Mouse (Mus musculus): ENCODE results near the gene Slc35b4. TPM values are rescaled to one million over a fixed set of nuclear protein-coding genes. Genes with fewer than 3 reads are reported as not detected.

Gene Slc35b4
- total RNA-seq (2014; fragmentation: Nextera tagmentation): 11.5 and 15.7 TPM in 2 replicates
- 10.3 and 17.4 TPM in 2 replicates for total RNA-seq (2017)

DNA sequence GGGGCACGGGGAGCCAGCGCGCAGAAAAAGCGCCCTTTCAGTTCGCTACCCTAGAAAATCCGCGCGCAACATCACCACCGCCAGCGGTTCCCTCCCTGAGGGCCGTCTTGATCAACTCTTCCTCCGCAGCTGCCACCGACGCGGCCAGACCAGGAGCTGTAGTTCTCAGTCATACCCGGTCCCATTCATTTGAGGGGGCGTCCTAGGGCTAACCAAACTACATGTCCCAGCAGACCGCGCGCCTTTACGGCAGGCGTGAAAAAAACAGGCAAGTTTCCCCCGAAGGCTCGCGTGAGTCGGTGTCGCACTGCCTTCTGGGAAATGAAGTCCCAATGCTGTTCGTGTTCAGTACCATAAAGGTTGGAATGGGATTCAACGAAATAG, at the start of gene Slc35b4:
Slc35b4 (minus strand) TSS at position 248 of the 384 bp plus-strand sequence.
- ATAC-seq (replicated peaks; ENCODE audit: low FRiP score, low TSS enrichment, poor library complexity, severe bottlenecking): peak; percentile 99

DNA sequence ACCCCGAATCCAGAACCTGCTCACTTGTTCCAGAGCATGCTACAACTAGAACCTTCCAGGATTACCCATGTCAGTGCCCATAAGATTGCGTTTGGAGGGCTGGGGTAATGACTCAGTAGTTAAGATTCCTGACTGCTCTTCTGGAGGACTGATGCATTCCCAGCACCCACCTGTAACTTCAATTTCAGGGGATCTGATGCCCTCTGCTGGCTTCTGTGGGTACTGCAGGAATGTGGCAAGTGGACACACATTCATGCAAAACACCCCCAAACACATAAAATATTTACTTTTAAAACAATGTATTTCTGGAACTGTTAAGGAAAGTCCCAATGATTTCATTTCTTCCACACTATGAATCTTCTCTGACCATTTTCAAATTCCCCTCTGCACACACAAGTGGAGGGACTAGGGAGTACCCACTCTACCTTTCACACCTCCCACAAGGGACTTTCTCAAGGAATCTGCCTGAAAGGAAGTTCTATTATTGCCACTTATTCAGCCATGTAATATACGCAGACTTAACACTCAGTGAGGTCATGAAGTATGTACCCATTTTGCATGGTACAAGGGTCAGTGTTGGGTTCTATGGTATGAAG, 48.2 kb upstream of the Slc35b4 start:
- ATAC-seq (replicated peaks; ENCODE audit: low FRiP score, low TSS enrichment, poor library complexity, severe bottlenecking): no peak

DNA sequence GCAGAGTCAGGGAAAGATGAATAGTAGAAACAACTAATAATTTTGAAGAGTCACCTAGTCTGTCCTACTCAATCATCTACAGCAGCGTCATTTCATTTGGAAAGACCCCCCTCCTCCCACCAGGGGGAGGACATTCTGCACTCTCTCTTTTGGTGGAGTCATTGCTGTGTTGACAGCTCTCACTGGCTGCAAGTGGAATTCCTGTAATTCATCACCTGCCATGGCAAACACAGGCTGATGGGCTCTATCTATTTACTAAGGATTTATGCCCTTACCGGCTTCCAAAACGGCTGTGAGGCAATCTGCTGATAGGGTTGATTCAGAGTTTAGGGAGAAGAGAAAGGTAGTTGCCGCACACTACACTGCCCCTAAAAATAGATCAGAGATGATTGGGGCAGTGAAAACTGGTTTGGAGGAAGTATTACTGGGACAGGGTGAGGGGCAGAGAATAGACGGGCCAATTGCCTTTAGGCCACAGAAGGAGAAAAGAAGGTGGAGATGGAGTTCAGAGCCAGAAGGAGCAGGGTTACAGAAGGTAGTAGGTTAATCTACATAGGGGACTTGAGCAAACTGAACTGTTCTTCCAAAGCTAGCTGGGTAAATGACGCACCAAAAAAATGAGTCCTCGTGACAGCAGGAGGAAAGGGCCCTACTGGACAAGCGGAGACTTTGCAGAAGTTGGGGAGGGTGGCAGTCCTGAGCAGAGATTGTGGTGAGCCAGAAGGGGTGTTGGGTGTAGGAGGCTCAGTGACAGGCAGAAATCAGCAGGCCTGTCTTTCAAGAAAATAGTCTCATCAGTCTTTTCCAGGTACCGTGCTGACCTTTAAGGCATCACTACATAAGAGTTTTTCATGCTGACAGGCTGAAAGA, 39.8 kb upstream of the Slc35b4 start:
- ATAC-seq (replicated peaks; ENCODE audit: low FRiP score, low TSS enrichment, poor library complexity, severe bottlenecking): no peak

DNA sequence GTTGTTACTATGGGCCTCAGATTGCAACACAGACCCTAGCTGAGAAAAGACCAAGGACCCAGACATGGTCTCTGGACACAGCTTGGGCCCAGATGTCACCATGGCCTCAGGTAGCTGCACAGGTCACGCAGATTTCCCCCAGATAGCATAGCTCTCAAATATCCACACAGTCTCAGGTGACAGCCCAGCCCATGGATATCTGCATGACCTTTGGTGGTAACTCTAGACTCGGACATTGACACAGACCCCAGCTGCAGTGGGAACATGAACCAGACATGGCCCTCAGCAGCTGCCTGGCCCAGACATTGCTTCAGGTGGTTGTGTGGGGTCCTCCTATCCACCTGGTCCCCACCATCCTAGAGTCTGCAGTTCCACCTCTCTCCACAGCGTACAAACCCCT, 28.8 kb upstream of the Slc35b4 start:
- no peak for ATAC-seq (replicated peaks; ENCODE audit: low FRiP score, low TSS enrichment, poor library complexity, severe bottlenecking)

GRCm38 (mm10) chr6:34204971-34205572, 28.2 kb upstream of the Slc35b4 start:
- ATAC-seq (replicated peaks; ENCODE audit: low FRiP score, low TSS enrichment, poor library complexity, severe bottlenecking): 0 out of 2 replicates have a peak, but pooled peaks have one; percentile 30

DNA sequence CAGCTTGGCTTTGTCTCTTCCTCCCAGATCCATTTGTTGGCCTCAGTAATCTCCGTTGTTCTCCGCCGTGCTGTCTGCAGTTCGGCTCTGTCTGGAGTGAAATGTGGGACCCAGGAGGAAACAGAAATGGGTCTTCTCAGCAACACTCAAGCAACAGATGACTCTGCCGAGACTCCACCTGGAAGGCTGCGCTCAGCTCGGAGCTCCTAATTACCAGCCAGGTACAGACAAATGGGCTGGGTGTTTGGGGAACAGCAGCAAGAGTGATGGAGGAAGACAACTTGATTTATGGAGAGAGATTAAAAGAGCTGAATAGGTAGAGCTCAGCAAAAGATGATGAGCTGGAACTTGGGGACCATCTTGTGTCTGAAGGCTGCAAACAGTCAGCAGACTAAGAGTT, 26.6 kb upstream of the Slc35b4 start:
- ATAC-seq (replicated peaks; ENCODE audit: low FRiP score, low TSS enrichment, poor library complexity, severe bottlenecking): no peak

DNA sequence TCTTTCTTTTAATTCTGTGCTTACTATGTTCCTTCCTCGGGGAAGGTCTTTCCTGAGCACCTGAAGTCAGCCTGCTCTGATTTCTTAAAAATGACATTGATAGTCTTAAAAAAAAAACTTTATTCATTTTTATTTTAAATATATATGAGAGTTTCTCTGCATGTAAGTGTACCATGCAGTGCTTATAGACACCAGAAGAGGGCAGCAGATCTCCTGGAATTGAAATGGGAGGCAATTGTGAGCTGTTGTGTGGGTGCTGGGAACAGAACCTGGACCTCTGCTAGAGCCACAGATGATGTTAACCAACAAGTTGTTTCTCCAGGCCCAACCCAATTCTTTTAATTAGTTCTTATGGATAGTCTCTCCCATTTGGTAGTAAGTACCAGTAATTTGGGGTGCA, 18.1 kb upstream of the Slc35b4 start:
- no peak for ATAC-seq (replicated peaks; ENCODE audit: low FRiP score, low TSS enrichment, poor library complexity, severe bottlenecking)

- peak; percentile 77 for ATAC-seq (replicated peaks; ENCODE audit: low FRiP score, low TSS enrichment, poor library complexity, severe bottlenecking)
Measured at GRCm38 (mm10) chr6:34193708-34194475, 17.0 kb upstream of the Slc35b4 start.

GRCm38 (mm10) chr6:34191401-34191800, 14.5 kb upstream of the Slc35b4 start:
- no peak for ATAC-seq (replicated peaks; ENCODE audit: low FRiP score, low TSS enrichment, poor library complexity, severe bottlenecking)

DNA sequence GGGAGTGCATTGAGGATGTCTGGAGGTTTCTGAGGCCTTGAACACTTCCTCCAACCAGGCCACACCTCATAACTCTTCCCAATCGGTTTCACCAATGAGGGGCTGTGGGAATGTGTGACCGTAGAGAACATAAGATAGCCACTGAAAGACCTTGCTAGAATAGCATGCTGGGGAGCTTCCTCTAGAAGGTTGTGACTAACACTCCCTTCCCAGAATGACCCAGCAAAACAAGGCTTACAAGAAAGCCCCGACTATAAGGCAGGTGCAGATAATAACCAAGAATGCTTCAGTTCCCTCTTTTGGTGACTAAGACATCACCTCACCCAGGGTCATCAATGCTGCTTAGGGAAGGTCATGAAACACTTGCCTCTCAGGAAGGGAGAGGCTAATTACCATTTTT, 12.6 kb upstream of the Slc35b4 start:
- ATAC-seq (replicated peaks; ENCODE audit: low FRiP score, low TSS enrichment, poor library complexity, severe bottlenecking): no peak

GRCm38 (mm10) chr6:34187986-34188599, 11.2 kb upstream of the Slc35b4 start:
- no peak for ATAC-seq (replicated peaks; ENCODE audit: low FRiP score, low TSS enrichment, poor library complexity, severe bottlenecking)

DNA sequence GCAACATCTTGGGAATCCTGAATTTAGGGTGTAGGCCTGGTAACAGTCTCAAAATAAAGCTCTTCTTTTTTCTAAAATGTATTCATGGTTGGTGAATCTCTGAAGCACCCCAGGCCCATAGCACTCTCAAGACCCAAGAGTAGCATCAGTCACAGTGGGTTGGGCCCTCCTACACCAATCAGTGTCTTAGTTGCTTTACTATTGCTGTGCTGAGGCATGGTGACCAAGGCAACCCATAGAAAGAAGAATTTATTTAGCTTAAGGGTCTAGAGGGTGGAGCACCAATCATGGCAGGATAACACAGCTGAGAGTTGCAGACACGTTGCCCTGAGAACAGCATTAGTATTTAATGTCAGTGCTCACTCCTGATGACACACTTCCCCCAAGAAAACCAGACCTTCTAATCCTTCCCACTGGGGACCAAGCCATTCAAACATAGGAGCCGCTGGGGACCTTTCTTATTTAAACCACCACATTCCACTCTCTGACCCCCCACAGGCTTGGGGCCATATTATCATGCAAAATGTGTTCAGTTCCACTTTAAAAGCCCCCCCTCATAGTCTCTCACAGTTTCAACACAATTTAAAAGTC, 10.5 kb upstream of the Slc35b4 start:
- ATAC-seq (replicated peaks; ENCODE audit: low FRiP score, low TSS enrichment, poor library complexity, severe bottlenecking): no peak

DNA sequence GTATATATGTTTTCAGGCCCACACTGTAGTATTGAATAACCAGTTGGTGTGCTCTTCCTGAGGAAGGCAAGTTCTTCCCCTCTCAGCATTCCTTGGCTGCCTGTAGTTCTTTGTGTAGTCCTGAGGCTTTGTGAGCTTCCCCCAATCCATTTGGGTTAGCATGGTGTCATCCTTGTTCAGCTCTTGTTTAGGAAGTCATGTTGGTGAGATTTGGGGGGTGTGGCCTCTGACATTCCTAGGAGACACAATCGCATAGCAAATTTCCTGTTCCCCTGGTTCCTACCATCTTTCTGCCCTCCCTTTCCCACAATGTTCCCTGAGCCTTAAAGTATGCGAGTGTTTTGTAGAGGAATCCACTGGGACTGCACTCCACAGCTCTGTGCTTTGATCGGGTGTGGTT, 6.4 kb upstream of the Slc35b4 start:
- ATAC-seq (replicated peaks; ENCODE audit: low FRiP score, low TSS enrichment, poor library complexity, severe bottlenecking): no peak

- ATAC-seq (replicated peaks; ENCODE audit: low FRiP score, low TSS enrichment, poor library complexity, severe bottlenecking): no peak
Measured at GRCm38 (mm10) chr6:34181961-34182360, 5.0 kb upstream of the Slc35b4 start.

- no peak for ATAC-seq (replicated peaks; ENCODE audit: low FRiP score, low TSS enrichment, poor library complexity, severe bottlenecking)
Measured at GRCm38 (mm10) chr6:34179911-34180310, 3.0 kb upstream of the Slc35b4 start.

DNA sequence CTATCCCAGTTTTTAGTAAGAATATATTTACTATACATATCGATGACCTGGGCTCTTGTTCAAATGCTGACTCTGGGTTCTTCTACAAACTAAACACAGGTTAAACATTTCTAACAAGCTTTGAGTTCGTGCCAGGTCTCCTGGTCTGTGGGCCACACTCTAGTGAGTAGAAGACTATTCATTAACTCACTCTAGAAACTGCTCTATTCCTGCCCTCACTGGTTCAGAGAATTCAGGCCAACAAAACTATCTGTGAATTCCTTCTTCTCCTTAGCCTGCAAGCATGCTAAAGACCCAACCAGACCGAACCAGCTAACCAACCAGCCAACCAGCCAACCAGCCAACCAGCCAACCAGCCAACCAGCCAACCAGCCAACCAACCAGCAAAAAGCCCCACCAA, 2.1 kb upstream of the Slc35b4 start:
- no peak for ATAC-seq (replicated peaks; ENCODE audit: low FRiP score, low TSS enrichment, poor library complexity, severe bottlenecking)

GRCm38 (mm10) chr6:34176111-34176863, 624 bp downstream of the Slc35b4 start:
- ATAC-seq (replicated peaks; ENCODE audit: low FRiP score, low TSS enrichment, poor library complexity, severe bottlenecking): peak; percentile 48

- no peak for ATAC-seq (replicated peaks; ENCODE audit: low FRiP score, low TSS enrichment, poor library complexity, severe bottlenecking)
Measured at GRCm38 (mm10) chr6:34174715-34175114, 2.2 kb downstream of the Slc35b4 start.

Measured in megakaryocyte-erythroid progenitor cell, adult 5-6 weeks (primary cell).